Mouse (Mus musculus) left cerebral cortex, postnatal 14 days (tissue): ENCODE results near the gene Slc16a8. TPM values are rescaled to one million over a fixed set of nuclear protein-coding genes. Genes with fewer than 3 reads are reported as not detected.
"Not testable (repeated sequence)": the region's sequence is repeated elsewhere in the genome, so short reads cannot be mapped to it uniquely, and the experiment has no call there.

Experiments used
- DNase-seq, 2 experiments: peaks; one replicate each; pipeline ENCODE4 v3.0.0; 2021 to 2022; ENCODE audit warnings: low spot score in 2 of 2, mixed read lengths in 1 of 2
- intact Hi-C: fragments of 180-260 bp; cut with DNase I; formaldehyde crosslinking; loops from one replicate; pipeline ENCODE4 v1.15.1; 2025
- total RNA-seq, 2 experiments: library from RNA; stranded (reverse); gene quantifications; 2 replicates each; pipeline ENCODE4 v1.2.3; 2021

The Slc16a8 gene
- total RNA-seq, 2 experiments from 2014 or later: not detected

DNA sequence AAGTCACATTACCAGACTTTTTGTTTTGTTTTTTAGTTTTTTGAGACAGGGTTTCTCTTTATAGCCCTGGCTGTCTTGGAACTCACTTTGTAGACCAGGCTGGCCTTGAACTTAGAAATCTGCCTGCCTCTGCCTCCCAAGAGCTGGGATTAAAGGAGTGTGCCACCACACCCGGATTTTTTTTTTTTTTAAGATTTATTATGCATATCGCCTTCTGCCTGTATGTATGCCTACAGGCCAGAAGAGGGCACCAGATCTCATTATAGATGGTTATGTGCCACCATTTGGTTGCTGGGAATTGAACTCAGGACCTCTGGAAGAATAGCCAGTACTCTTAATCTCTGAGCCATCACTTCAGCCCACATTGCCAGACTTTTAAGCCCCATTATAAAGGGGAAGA is 28.8 kb downstream of the Slc16a8 start:
- intact Hi-C loops, DNase-seq: not testable (repeated sequence)

- peak; percentile 86 to 88 for DNase-seq
- intact Hi-C loops: no loop called here
These were observed 29.9 kb downstream of the Slc16a8 start for GRCm38 (mm10) chr15:79224685-79225084.

DNA sequence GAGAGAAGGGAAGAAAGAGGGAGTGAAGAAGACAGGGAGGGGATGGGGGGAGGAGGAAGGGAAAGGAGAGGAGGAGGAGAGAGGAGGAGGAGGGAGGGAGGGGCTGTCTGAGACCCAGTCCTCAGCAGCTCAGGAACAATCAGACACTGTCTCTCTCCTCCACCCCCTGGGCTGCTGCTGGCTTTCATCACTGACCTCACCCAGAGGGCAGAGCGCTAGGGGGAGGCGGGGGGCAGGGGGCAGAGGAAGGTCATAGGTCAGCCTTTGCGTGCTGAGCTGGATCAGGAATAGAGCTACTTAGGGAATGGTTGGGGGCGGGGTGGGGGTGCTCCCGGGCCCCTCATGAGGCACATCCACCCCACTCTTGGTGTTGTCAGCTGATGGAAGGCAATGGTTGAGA is 30.9 kb downstream of the Slc16a8 start:
- no peak for DNase-seq
- intact Hi-C loops: no loop called here

- DNase-seq: no peak
- intact Hi-C loops: loop anchor here (10.0 kb wide), 1 partner anchor 55 kb away; the partner anchor contains the start of gene Sox10
These were observed 35.0 kb downstream of the Slc16a8 start for GRCm38 (mm10) chr15:79219572-79219971.

- no peak for DNase-seq
- intact Hi-C loops: loop anchor here (10.0 kb wide), 1 partner anchor 51 kb away; the partner anchor contains the start of gene Sox10
These were observed 38.4 kb downstream of the Slc16a8 start for GRCm38 (mm10) chr15:79216191-79216590.

DNA sequence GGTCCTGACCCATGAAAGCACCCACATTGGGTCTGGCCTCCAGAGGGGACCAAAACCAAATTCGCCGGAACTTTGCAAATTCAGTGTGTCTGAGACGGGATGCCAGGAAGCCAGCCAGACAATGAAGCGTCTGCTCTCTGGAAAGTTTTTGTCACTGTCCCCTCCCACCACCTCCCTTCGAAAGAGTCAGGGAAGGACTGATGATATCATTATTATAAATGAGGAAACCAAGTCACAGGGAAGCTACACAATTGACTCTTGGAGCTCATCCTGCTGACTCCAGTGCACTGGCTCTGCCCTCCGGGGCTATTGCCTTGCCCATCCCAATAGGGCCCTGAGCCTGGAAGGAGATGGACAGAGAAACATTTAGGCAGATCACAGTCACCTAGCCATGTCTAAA is 41.0 kb downstream of the Slc16a8 start:
- DNase-seq: no peak
- intact Hi-C loops: loop anchor here (10.0 kb wide), 1 partner anchor 49 kb away; the partner anchor contains the start of gene Sox10

GRCm38 (mm10) chr15:79212750-79213446 is 41.7 kb downstream of the Slc16a8 start:
- intact Hi-C loops: loop anchor here (10.0 kb wide), 1 partner anchor 48 kb away; the partner anchor contains the start of gene Sox10
- no peak for DNase-seq

DNA sequence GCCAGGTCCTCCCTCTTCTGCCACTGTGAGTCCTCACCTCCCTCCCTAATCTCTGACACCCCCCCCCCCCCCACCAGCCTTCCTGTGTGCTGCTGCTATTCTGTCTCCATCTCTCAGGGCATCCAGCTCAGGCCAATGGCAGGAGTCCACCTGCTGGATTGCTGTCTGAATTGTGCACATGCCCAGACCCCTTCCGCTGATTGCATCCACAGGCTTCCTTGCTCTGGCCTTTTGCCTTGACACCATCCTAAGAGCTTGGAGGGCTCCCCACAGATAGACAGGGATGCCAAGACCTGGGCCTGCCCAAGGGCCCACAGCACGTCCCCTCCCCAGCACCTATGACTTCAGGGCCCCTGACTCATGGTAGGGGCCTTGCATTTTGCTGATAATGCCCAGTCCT is 44.2 kb downstream of the Slc16a8 start:
- DNase-seq: no peak
- intact Hi-C loops: loop anchor here (10.0 kb wide), 1 partner anchor 46 kb away; the partner anchor contains the start of gene Sox10

- no peak for DNase-seq
- intact Hi-C loops: no loop called here
These were observed 45.7 kb downstream of the Slc16a8 start for GRCm38 (mm10) chr15:79208758-79209439.

DNA sequence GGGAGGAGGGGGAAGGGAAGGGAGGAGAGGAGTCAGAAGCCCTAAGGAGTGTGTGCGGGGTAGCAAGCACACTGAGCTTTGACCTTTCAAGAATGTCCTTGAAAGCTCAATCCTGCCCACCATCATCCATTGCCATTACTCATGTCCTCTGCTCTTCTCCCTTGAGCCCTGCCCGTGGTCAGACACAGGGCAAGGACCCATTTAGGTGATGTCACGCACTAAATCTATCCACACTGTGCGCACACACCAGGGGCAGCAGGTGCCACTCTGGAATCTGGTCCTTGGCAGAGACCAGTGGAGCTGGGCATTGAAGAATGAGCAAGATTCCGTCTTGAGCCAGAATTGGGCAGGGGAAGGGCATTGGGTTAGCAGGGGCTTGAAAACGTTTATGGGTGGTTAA is 46.4 kb downstream of the Slc16a8 start:
- intact Hi-C loops: no loop called here

DNA sequence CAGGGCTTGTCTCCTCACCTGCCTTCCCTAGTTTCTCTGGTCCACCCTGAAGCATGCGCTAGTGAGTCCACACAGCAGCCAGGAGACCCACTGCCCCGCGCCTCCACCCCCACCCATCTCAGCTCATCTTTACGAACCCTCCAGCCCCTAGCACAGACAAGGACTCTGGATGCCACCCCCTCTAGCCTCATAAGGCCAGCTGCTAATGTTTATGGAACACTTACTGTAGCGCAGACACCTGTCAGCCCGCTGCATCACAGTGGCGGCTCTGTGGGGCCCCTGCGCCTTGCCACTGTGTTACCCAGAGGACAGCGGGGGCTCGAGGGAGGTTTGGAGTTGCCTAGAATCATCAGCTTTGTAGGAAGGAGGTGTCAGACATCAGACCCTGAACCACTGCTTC is 52.0 kb downstream of the Slc16a8 start:
- intact Hi-C loops: no loop called here

More for the DNA sequence above, 46.4 kb downstream of the Slc16a8 start:
- DNase-seq: no peak

DNA sequence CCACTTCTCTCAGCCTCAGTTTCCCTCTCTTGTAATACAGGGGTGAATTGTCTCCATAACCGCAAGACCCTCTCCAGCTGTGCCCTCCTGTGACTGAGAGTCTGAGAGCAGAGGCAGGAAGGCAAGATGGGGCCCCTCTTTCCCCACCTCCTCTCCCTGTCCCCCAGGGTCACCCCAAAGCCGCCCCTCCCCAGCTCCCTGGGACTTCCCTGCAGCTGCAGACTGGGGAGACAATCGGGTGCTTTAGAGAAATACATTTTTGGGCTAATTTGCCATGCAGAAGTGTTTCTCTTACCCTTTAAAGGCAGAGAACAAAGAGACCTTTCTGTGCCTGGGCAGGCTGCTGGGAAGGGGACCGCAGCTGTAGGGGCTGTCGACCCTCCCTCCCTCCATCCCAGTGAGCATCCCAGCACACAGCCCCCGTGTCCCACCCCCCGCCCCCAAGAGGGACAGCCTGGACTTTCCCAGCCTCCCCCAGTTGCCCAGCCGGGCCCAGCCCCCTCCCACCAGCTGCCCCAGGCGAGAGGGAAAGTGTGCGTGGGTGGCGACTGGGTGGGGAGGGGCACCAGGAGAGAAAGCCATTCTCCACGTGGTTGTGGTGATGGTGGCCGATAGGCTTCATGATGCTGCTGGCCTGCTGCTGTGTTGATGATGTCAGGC is 52.9 kb downstream of the Slc16a8 start:
- intact Hi-C loops: no loop called here
- peak; percentile 37 to 81 for DNase-seq

More for the DNA sequence above, 52.0 kb downstream of the Slc16a8 start:
- DNase-seq: peak in 1 of 2 experiments; percentile 45

Other genes starting within 250 kb of the Slc16a8 start
- gene H1f0, start 226.3 kb downstream of the Slc16a8 start, total RNA-seq: 10 to 100 TPM; 73.5 to 88.2 TPM
- gene Galr3, start 212.9 kb downstream of the Slc16a8 start, total RNA-seq: under 1 TPM in 1 of 2 experiments, not detected in 1; 0.44 TPM
- 10 to 100 TPM; 17.3 to 18.6 TPM for gene Ankrd54, start 191.9 kb downstream of the Slc16a8 start, total RNA-seq
- 10 to 100 TPM; 80.6 to 81.3 TPM for gene Eif3l, start 179.6 kb downstream of the Slc16a8 start, total RNA-seq
- 10 to 100 TPM; 22.1 to 27.8 TPM for gene Micall1, start 145.9 kb downstream of the Slc16a8 start, total RNA-seq
- gene Polr2f, start 113.8 kb downstream of the Slc16a8 start, total RNA-seq: 100 to 1,000 TPM; 109 to 114 TPM
- 10 to 100 TPM; 10.8 to 13.3 TPM for gene 1700088E04Rik, start 113.5 kb downstream of the Slc16a8 start, total RNA-seq
- 10 to 100 TPM; 24.0 to 35.5 TPM for gene Sox10, start 89.5 kb downstream of the Slc16a8 start, total RNA-seq
- 10 to 100 TPM; 52.0 to 56.4 TPM for gene Pick1, start 25.6 kb downstream of the Slc16a8 start, total RNA-seq
- 1 to 10 TPM in 1 of 2 experiments, under 1 TPM in 1; 0.94 to 1.2 TPM for gene Gm49486, start 25.4 kb downstream of the Slc16a8 start, total RNA-seq
- 1 to 10 TPM; 3.3 to 7.0 TPM for gene Baiap2l2, start 30.8 kb upstream of the Slc16a8 start, total RNA-seq
- 10 to 100 TPM; 21.5 to 23.0 TPM for gene Pla2g6, start 73.6 kb upstream of the Slc16a8 start, total RNA-seq
- 1 to 10 TPM; 1.4 to 2.6 TPM for gene Maff, start 91.9 kb upstream of the Slc16a8 start, total RNA-seq
- 10 to 100 TPM; 56.2 to 56.8 TPM for gene Tmem184b, start 148.8 kb upstream of the Slc16a8 start, total RNA-seq
- gene Csnk1e, start 200.8 kb upstream of the Slc16a8 start, total RNA-seq: 100 to 1,000 TPM; 142 to 166 TPM